Mouse (Mus musculus) hindbrain, postnatal 0 days (tissue): ENCODE data around the gene Ranbp3l. TPM values are rescaled to one million over a fixed set of nuclear protein-coding genes. Genes with fewer than 3 reads are reported as not detected.

Source experiments
- ATAC-seq: fragments of 200-750 bp; cut with Nextera tagmentation; 2 replicates; pipeline ENCODE4 v1.8.0; 2017; ENCODE audit warnings: mild to moderate bottlenecking, moderate TSS enrichment, moderate library complexity
- DNase-seq: peaks from one replicate; pipeline ENCODE4 v3.0.0-alpha.2; 2015; ENCODE audit warnings: low spot score
- H3K27ac ChIP-seq: fragments of 300-500 bp; sonication (generic); 2 replicates; pipeline ENCODE4 v1.5.1; 2014; ENCODE audit warnings: mild to moderate bottlenecking
- H3K27me3 ChIP-seq: fragments of 300-500 bp; sonication (generic); 2 replicates; pipeline ENCODE4 v1.6.1; 2014; ENCODE audit warnings: low read length, mixed read lengths; ENCODE audit not compliant: insufficient read depth
- H3K36me3 ChIP-seq: fragments of 300-500 bp; sonication (generic); 2 replicates; pipeline ENCODE4 v1.6.1; 2014; ENCODE audit warnings: low read length, mixed read lengths; ENCODE audit not compliant: insufficient read depth
- H3K4me1 ChIP-seq: fragments of 300-500 bp; sonication (generic); 2 replicates; pipeline ENCODE4 v1.6.1; 2014; ENCODE audit warnings: antibody characterized with exemption, low read length, mixed read lengths; ENCODE audit not compliant: insufficient read depth
- H3K4me2 ChIP-seq: fragments of 300-500 bp; sonication (generic); 2 replicates; pipeline ENCODE4 v1.6.1; 2014; ENCODE audit warnings: low read depth, mild to moderate bottlenecking, low read length, moderate library complexity, mixed read lengths
- H3K4me3 ChIP-seq: fragments of 300-500 bp; sonication (generic); 2 replicates; pipeline ENCODE4 v1.5.1; 2014; ENCODE audit warnings: low read length
- H3K9ac ChIP-seq: fragments of 300-500 bp; sonication (generic); replicated peaks from 2 replicates; pipeline ENCODE4 v1.6.1; 2014; ENCODE audit warnings: mild to moderate bottlenecking, low read length, moderate library complexity, mixed read lengths
- H3K9me3 ChIP-seq: fragments of 300-500 bp; sonication (generic); 2 replicates; pipeline ENCODE4 v1.6.1; 2016; ENCODE audit warnings: low read length, mixed read lengths
- CTCF ChIP-seq: IDR thresholded peaks from 2 replicates; pipeline ENCODE4 v1.5.1; 2016; ENCODE audit warnings: antibody characterized with exemption, control low read depth, low read depth
- WGBS: fragments of 180-500 bp; shearing (Covaris S2); extraction: QIAGEN DNeasy Blood & Tissue Kit; methylation state at CpG from one replicate; pipeline ENCODE4 v1.1.7; 2014; 5-methylcytosine and 5-hydroxymethylcytosine counted together
- polyA plus RNA-seq: library from polyadenylated mRNA; unstranded; fragments of >200 nt; fragmentation: Nextera tagmentation; extraction: Ambion mirVana; gene quantifications from 2 replicates; pipeline ENCODE4 v1.2.1, GENCODE M21; 2015
- total RNA-seq: library from RNA; depleted of rRNA; stranded (reverse); fragments of >200 nt; gene quantifications from 2 replicates; pipeline ENCODE4 v1.2.3, GENCODE M21; 2014; rRNA removed

Gene Ranbp3l
- total RNA-seq (14.3 and 16.2 TPM in 2 replicates), polyA plus RNA-seq (17.9 and 18.4 TPM in 2 replicates)

DNA sequence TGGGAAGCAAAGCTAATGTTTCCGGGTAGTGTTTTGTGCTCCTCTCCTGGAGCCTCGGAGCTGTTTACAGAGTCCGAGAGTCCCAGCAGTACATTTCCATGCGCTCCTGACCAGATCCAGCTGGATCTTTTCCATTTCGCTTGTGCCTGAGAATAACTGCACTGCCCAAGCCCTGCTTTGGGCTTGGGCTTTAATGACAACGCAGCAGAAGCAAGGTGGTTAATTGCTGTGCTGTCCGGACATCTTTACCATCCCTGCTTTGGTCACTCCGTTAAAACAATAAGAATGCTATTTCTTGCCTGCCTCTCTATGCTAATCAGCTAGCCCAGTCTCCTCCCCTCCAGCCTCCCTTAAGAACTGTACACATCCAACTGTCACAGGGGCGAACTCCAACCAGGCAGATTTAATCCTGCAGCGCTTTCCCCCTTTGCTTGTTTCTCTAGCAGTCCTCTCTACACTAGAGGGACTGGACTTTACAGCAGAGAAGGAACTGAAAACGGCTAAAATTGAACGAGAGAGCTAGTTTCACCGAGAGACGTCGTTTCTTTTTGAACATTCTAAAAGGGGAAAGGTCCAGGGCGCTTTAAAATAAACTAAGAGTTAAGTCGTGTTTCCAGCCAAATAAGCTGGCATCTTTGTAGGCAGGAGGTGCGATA is at the start of gene Ranbp3l:
Ranbp3l (plus strand) TSS at position 377 of the 656 bp plus-strand sequence.
- Histone ChIP-seq H3K27ac (peak within 1 kb of the TSS; percentile 56), H3K36me3 (no peaks in the 10 kb centered on the region), H3K4me3 (peak within 1 kb of the TSS; percentile 27), H3K4me1 (no peaks in the 10 kb centered on the region), H3K4me2 (peak within 1 kb of the TSS; percentile 56), H3K9me3 (no peaks in the 10 kb centered on the region), H3K27me3 (no peaks in the 10 kb centered on the region), H3K9ac (peak within 1 kb of the TSS; percentile 41)
- 42% methylated on average over 18 of the region's 18 CpGs for WGBS
- DNase-seq, result peak; percentile 63
- peak; percentile 90 for ATAC-seq
- no peak for TF ChIP-seq CTCF

DNA sequence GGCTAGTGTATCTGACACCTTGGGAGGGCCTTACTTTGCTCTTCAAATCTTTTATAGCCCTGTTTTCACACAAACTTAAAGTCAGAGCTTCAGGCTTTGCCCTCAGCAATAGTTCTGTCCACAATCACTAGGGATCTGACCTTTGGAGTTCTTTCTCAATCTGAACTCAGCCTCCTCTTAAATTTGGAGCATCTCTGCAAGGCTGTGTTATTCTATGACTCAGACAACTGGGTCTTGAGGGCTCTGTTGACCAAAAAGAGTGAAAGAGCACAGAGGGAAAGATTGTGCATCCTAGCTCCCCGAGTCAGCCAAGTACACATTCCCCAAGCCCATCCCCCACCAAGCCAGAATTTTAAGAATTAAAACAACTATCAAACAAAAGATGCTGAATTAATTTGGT is 37.7 kb upstream of the Ranbp3l start:
- Histone ChIP-seq H3K4me1 (no peaks in the 10 kb centered on the region), H3K9me3 (no peaks in the 10 kb centered on the region), H3K9ac (no peak overlapping the region), H3K36me3 (no peaks in the 10 kb centered on the region), H3K4me2 (no peak overlapping the region), H3K27ac (no peak overlapping the region), H3K27me3 (no peaks in the 10 kb centered on the region), H3K4me3 (no peak overlapping the region)
- DNase-seq (no peak), ATAC-seq (no peak)
- 88% methylated on average over 1 of the region's 1 CpGs for WGBS
- no peak for TF ChIP-seq CTCF

DNA sequence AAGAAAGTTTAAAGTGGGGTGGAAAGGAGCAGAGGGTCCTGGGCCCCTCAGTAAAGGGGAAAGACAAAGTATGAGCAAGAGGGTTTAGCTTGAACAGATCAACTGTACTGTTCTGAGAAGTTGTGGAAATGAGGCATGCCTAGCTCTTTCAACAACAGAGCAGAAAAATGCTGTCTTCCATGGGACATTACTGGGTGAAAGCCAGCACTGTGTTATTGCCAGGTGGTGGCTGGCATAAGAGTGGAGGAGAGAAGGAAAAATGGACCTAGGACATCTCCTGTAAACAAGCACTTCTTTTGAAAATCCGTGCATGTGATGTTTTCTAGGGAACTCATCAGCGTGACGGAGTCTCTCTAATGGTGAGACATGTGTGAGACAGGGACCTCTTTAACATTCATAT is 30.8 kb upstream of the Ranbp3l start:
- no peak for ATAC-seq
- TF ChIP-seq CTCF, result no peak
- H3K9ac ChIP-seq, result no peak overlapping the region

DNA sequence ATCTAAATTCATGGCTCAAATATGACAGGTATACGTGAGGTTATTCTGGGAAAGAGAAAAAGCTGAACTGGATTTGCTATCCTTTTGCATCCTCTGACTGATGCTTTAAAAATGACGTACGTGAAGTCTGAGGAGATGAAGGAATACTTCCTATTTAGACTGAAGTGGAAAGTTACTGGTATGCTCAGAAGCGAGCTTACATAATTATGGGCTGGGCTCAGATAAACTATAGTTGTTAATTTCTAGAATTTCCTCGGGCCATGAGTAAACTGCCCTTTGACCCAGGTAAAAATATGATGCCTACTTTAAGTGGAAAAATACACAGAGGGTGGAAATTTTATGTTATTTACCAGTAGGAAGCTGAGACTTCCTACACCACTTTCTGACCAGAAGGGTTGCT is 26.9 kb upstream of the Ranbp3l start:
- no peak overlapping the region for H3K4me2 ChIP-seq
- no peak for ATAC-seq
- no peak for TF ChIP-seq CTCF
- H3K4me1 ChIP-seq, result no peaks in the 10 kb centered on the region
- WGBS, result 85% methylated on average over 5 of the region's 5 CpGs
- no peaks in the 10 kb centered on the region for H3K36me3 ChIP-seq
- H3K9ac ChIP-seq, result no peak overlapping the region
- no peaks in the 10 kb centered on the region for H3K9me3 ChIP-seq
- H3K4me3 ChIP-seq, result no peak overlapping the region
- no peak for DNase-seq
- no peak overlapping the region for H3K27ac ChIP-seq
- no peaks in the 10 kb centered on the region for H3K27me3 ChIP-seq

More for the DNA sequence above, 30.8 kb upstream of the Ranbp3l start:
- H3K4me1 ChIP-seq, result no peaks in the 10 kb centered on the region
- H3K9me3 ChIP-seq, result no peaks in the 10 kb centered on the region
- H3K36me3 ChIP-seq, result no peaks in the 10 kb centered on the region
- no peak overlapping the region for H3K27ac ChIP-seq
- 84% methylated on average over 3 of the region's 3 CpGs for WGBS
- H3K4me2 ChIP-seq, result no peak overlapping the region
- H3K27me3 ChIP-seq, result no peaks in the 10 kb centered on the region
- DNase-seq, result no peak
- no peak overlapping the region for H3K4me3 ChIP-seq

DNA sequence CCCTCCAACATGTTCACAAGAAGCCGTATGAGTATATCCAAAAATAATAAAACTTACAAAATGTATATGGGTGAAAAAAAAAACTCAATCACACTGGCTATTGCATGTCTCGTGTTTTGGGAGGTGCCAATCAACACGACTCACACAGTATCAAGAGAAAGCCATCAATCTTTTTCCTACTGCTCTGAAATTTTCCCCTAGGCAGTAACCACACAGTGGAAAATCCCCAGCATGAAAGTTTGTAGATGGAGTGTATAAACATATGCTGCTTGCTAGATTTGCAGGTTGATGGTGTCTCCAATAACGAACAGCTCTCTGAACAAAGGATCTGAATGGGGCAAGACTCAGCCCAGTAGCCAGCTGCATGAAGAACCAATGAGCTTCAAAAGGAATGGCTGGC is 16.9 kb upstream of the Ranbp3l start:
- no peak for TF ChIP-seq CTCF
- ATAC-seq, result no peak

DNA sequence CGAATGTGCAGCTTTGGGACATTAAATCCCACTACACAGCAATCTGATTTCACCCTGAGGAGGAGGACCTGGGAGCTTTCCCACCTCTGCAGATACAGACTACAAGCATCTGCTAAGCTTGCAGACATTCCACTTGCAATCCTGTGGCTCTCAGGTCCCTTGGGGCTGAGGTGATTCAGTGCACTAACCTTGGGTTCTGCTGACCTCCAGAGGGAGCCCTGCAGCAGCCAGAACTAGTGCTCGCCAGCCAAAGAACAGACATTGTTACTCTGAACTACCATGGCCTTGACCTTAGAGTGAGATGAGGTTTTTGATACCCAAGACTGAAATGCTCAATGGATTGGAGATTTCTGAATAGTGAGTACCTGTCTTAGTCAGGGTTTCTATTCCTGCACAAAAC is 4.4 kb upstream of the Ranbp3l start:
- H3K4me2 ChIP-seq, result no peak overlapping the region
- no peak overlapping the region for H3K27ac ChIP-seq
- DNase-seq (no peak), ATAC-seq (no peak)
- no peaks in the 10 kb centered on the region for H3K36me3 ChIP-seq
- 76% methylated on average over 2 of the region's 2 CpGs for whole genome bisulfite sequencing
- H3K4me1 ChIP-seq, result no peaks in the 10 kb centered on the region
- H3K27me3 ChIP-seq, result no peaks in the 10 kb centered on the region
- H3K9ac ChIP-seq, result no peak overlapping the region
- no peaks in the 10 kb centered on the region for H3K9me3 ChIP-seq
- no peak overlapping the region for H3K4me3 ChIP-seq
- TF ChIP-seq CTCF, result peak; percentile 8; the same call in 1 of the 2 replicates

More for the DNA sequence above, 16.9 kb upstream of the Ranbp3l start:
- 74% methylated on average over 4 of the region's 4 CpGs for WGBS
- Histone ChIP-seq H3K36me3 (no peaks in the 10 kb centered on the region), H3K27me3 (no peaks in the 10 kb centered on the region), H3K4me1 (no peaks in the 10 kb centered on the region), H3K27ac (no peak overlapping the region), H3K4me2 (no peak overlapping the region), H3K9me3 (no peaks in the 10 kb centered on the region), H3K4me3 (no peak overlapping the region), H3K9ac (no peak overlapping the region)
- no peak for DNase-seq

DNA sequence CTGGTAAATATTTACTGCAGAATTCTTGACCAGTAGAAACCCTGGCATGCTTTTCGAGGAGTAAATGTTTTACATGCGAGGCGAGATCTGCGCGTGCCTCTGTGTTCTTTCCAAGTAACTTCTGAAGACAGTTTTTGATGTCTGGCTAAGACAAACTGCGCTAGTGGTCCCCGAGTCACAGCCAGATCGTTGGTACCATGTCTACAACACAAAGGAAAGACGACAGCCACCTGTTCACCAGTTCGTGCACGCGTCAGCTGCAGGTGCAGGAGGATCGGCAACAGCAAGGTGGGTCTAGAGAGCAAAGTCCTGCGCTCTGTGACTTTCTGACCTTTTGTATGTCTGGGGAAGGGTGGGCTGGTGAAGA is 463 bp downstream of the Ranbp3l start:
- DNase-seq (peak; percentile 3), ATAC-seq (no peak)
- Histone ChIP-seq H3K9me3 (no peaks in the 10 kb centered on the region), H3K4me1 (no peaks in the 10 kb centered on the region), H3K27ac (peak overlapping the region; percentile 56), H3K4me2 (peak overlapping the region; percentile 56), H3K36me3 (no peaks in the 10 kb centered on the region), H3K4me3 (peak overlapping the region; percentile 27), H3K27me3 (no peaks in the 10 kb centered on the region), H3K9ac (peak overlapping the region; percentile 41; the same call in 1 of the 2 replicates)
- no peak for TF ChIP-seq CTCF
- WGBS, result 67% methylated on average over 14 of the region's 14 CpGs
